Mouse (Mus musculus): ENCODE measurements around the gene Slc25a20. TPM values are rescaled to one million over a fixed set of nuclear protein-coding genes. Genes with fewer than 3 reads are reported as not detected.

Gene Slc25a20
- total RNA-seq, 2 experiments from 2014 or later, result 11.5 to 13.7 TPM

DNA sequence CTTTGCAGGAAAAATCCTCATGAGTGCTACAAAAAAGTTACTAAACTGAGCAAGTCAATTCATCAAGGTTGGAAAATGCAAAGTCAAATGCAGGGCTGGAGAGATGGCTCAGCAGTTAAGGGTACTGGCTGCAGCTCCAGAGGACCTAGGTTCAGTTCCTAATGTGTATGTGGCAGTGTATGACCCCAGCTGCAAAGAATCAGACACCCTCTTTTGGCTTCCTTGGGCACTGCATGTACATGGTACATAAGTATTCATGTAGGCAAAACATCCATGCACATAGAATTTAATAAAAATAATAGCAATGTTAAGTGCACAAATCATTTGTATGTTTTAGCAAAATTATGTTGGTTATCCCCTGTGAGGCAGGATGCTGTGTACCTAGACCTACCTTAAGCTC lies 70.6 kb downstream of the Slc25a20 start:
- no peak for DNase-seq (ENCODE audit: low spot score in 2 of 2)

Small RNAs within 50 kb of the gene (microRNA-seq; reads per million reads assigned to microRNA genes)
- 0 reads per million in 2 experiments for gene Gm26298

Other genes starting within 250 kb of the Slc25a20 start
- gene Ccdc36, start 233.6 kb upstream of the Slc25a20 start, total RNA-seq (2021), result under 1 TPM; 0.23 TPM
- not detected for gene BC048562, start 225.6 kb upstream of the Slc25a20 start, total RNA-seq (2021)
- gene Ccdc71, start 201.6 kb upstream of the Slc25a20 start, total RNA-seq (2021), result 10 to 100 TPM; 37.9 to 39.9 TPM
- gene Klhdc8b, start 200.5 kb upstream of the Slc25a20 start, total RNA-seq (2021), result 10 to 100 TPM; 40.3 to 44.7 TPM
- gene Lamb2, start 182.4 kb upstream of the Slc25a20 start, total RNA-seq (2021), result 10 to 100 TPM; 27.0 to 37.8 TPM
- 100 to 1,000 TPM; 139 to 142 TPM for gene Usp19, start 171.5 kb upstream of the Slc25a20 start, total RNA-seq (2021)
- 10 to 100 TPM; 72.7 to 77.7 TPM for gene Qars, start 154.4 kb upstream of the Slc25a20 start, total RNA-seq (2021)
- 100 to 1,000 TPM; 140 TPM for gene Qrich1, start 145.3 kb upstream of the Slc25a20 start, total RNA-seq (2021)
- gene Impdh2, start 101.8 kb upstream of the Slc25a20 start, total RNA-seq (2021), result 10 to 100 TPM; 46.7 to 47.7 TPM
- gene Ndufaf3, start 94.7 kb upstream of the Slc25a20 start, total RNA-seq (2021), result 10 to 100 TPM; 53.8 to 70.6 TPM
- gene Dalrd3, start 92.2 kb upstream of the Slc25a20 start, total RNA-seq (2021), result 100 to 1,000 TPM in 1 of 2 experiments, 10 to 100 TPM in 1; 85.1 to 102 TPM
- 100 to 1,000 TPM in 1 of 2 experiments, 10 to 100 TPM in 1; 96.3 to 126 TPM for gene Wdr6, start 83.3 kb upstream of the Slc25a20 start, total RNA-seq (2021)
- gene P4htm, start 64.4 kb upstream of the Slc25a20 start, total RNA-seq (2021), result 10 to 100 TPM; 91.8 to 92.3 TPM
- gene Arih2, start 12.7 kb upstream of the Slc25a20 start, total RNA-seq (2021), result 10 to 100 TPM; 51.0 to 51.8 TPM
- gene Prkar2a, start 27.2 kb downstream of the Slc25a20 start, total RNA-seq (2021), result 10 to 100 TPM; 47.7 to 50.9 TPM
- 100 to 1,000 TPM; 140 to 154 TPM for gene Ip6k2, start 121.7 kb downstream of the Slc25a20 start, total RNA-seq (2021)
- 10 to 100 TPM; 65.4 to 68.7 TPM for gene Nckipsd, start 146.3 kb downstream of the Slc25a20 start, total RNA-seq (2021)
- gene Celsr3, start 164.2 kb downstream of the Slc25a20 start, total RNA-seq (2021), result 10 to 100 TPM; 51.2 to 56.1 TPM
- gene Slc26a6, start 191.2 kb downstream of the Slc25a20 start, total RNA-seq (2021), result 10 to 100 TPM; 11.7 to 14.0 TPM